Mouse (Mus musculus): ENCODE measurements around the gene Wnt3a. TPM values are rescaled to one million over a fixed set of nuclear protein-coding genes. Genes with fewer than 3 reads are reported as not detected.

Wnt3a gene
- total RNA-seq (2021), result not detected
- long read RNA-seq, experiment 1, partial matches to known transcripts, result 1 of 1 reads
- long read RNA-seq, experiment 1, other reads (novel, unspliced or antisense), result 0 of 1 reads
- long read RNA-seq, experiment 2, result 0 reads

DNA sequence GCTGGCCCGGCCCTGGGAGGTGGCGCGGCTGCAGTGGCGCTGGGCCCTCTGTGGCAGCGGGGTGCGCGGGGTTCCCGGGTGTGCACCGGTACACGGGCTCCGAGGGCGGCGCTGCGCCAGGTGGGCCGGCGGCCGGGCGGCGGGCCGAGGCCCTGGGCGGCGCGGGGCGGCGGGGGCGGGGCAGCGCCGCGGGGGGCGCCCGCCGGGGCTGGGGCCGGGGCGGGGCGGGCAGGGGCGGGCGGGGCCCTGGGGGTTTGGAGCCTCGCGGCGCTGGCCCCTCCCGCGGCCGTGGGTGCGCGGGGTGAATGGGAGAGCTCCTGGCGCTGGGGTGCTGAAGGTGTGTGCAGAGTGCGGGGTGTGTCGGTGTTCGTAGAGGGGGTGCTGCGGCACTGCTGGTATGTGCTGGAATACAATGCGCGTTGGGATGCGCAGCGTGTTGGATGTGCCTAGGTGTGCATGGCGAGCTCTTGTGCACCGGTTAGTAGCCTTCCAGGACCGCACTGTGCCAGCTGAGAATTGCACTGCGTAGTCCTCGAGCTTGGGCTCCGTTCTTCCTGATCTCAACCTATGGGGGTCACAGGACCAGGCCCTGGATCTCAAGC lies at the start of gene Wnt3a:
TSS of gene Wnt3a (minus strand) at position 51 of the 602 bp plus-strand sequence.
- intact Hi-C loops (cut with DNase I), result loop anchor here (10.0 kb wide), 2 partner anchors 196 to 326 kb away; no protein-coding TSS in a partner anchor

GRCm38 (mm10) chr11:59338736-59339120 lies 48.2 kb upstream of the Wnt3a start:
- intact Hi-C loops (cut with DNase I), result no loop called here
- peak; percentile 76 to 90 for DNase-seq (ENCODE audit: low spot score in 2 of 2)

More for the DNA sequence above, at the start of gene Wnt3a:
- no peak for DNase-seq (ENCODE audit: low spot score in 2 of 2)

DNA sequence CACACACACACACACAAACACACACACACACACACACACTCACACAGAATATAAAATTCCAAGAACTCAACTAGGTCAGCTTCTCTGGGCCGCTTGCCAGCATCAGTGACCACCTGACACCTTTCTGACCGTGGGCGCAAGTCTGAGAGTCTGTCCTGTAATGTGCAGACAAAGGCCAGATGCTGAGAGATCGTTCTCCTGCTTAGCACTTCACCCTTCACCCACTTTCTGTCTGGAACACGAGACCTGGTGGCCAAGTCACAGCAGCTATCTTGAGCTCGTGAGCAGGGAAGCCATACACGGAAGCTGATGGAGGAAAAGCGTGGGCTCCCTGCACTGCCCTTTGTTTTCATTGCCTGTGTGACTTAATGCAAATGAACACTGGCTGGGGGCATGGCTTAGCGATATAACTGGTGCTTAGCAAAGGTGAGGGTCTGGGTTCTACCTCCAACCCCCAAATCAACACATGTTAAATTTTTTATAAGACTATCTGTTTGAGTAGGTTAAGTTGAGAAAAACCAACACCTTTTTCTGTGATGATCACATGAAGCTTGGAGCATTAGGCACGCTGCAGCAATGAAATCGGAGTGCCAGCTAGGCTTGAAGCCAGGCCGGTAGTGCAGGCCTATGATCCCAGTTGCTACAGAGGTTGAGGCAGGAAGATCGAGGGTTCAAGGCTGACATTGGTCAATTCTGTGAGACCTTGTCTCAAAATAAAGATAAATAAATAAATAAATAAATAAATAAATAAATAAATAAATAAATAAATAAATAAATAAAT lies 47.6 kb upstream of the Wnt3a start:
- intact Hi-C loops (cut with DNase I), result no loop called here
- DNase-seq (ENCODE audit: low spot score in 2 of 2), result peak in 1 of 2 experiments; percentile 60

GRCm38 (mm10) chr11:59336381-59336780 lies 45.8 kb upstream of the Wnt3a start:
- DNase-seq (ENCODE audit: low spot score in 2 of 2), result no peak
- intact Hi-C loops (cut with DNase I), result no loop called here

- intact Hi-C loops (cut with DNase I), result no loop called here
- no peak for DNase-seq (ENCODE audit: low spot score in 2 of 2)
These were observed 45.4 kb upstream of the Wnt3a start for GRCm38 (mm10) chr11:59335942-59336341.

DNA sequence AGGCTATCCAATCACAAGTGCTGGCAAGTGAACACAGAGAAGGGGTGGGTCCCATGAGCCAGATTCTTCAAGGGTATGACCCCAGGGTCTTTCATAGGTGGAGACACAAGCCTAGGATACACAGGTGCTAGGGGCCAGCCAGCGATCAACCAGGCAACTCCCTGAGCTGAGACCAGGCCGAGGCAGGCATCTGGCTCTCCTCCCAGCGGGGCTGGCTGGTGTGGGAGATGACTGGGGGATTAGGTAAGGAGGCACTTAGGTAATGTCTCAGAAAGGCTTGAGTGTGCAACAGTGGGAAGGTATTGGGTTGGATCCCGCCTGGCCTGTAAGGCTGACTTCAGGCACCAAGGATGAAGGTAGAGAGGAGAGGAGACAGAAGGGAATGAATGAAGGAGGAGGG lies 44.6 kb upstream of the Wnt3a start:
- intact Hi-C loops (cut with DNase I), result no loop called here
- DNase-seq (ENCODE audit: low spot score in 2 of 2), result no peak

GRCm38 (mm10) chr11:59332938-59333337 lies 42.4 kb upstream of the Wnt3a start:
- DNase-seq (ENCODE audit: low spot score in 2 of 2), result no peak
- intact Hi-C loops (cut with DNase I), result no loop called here

DNA sequence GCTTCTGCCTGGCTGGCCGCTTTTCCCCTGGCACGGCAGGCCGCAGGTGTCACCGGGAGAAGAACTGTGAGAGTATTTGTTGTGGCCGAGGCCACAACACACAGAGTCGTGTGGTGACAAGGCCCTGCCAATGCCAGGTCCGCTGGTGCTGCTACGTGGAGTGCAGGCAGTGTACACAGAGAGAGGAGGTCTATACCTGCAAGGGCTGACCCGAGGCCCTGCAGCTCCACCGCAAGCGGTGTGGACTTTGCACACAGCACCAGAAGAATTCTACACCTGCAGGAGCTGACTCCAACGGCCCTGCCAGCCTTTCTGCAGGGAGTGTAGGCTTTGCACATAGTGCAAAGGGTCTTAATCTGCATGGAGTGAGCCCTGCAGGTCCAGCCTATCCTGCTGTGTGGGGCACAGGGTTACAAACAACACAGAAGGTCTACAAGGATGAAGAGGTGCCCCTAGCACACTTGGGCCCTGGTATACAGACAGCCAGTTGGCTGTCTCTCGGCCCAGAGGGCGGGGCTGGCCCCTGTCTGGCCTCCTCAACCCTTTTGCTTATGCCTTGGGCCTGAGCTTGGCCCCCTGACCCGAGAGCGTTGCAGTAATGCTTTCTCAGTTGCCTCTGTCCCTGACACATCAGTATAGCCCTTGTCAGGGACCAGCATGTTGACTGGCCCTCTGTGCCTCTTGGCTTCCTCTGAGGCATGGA lies 40.8 kb upstream of the Wnt3a start:
- intact Hi-C loops (cut with DNase I), result no loop called here
- DNase-seq (ENCODE audit: low spot score in 2 of 2), result no peak

GRCm38 (mm10) chr11:59330560-59330959 lies 40.0 kb upstream of the Wnt3a start:
- peak in 1 of 2 experiments; percentile 69 for DNase-seq (ENCODE audit: low spot score in 2 of 2)
- intact Hi-C loops (cut with DNase I), result no loop called here

GRCm38 (mm10) chr11:59329616-59330015 lies 39.1 kb upstream of the Wnt3a start:
- intact Hi-C loops (cut with DNase I), result no loop called here
- no peak for DNase-seq (ENCODE audit: low spot score in 2 of 2)

DNA sequence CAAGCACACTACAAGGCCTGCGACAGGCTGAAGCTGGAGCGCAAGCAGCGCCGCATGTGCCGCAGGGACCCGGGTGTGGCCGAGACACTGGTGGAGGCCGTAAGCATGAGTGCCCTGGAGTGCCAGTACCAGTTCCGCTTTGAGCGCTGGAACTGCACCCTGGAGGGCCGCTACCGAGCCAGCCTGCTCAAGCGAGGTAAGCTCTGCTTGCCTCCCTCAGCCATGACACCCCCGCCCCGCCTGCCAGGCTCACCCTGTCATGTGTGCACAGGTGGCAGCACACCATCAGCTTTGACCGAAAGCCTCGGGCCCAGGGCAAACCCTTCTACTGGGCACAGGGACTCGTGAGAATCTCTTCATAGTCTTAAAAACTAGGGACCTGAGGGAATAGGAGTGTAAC lies 37.1 kb upstream of the Wnt3a start:
- intact Hi-C loops (cut with DNase I), result no loop called here

GRCm38 (mm10) chr11:59324777-59325176 lies 34.2 kb upstream of the Wnt3a start:
- intact Hi-C loops (cut with DNase I), result no loop called here
- DNase-seq (ENCODE audit: low spot score in 2 of 2), result no peak

More for the DNA sequence above, 37.1 kb upstream of the Wnt3a start:
- no peak for DNase-seq (ENCODE audit: low spot score in 2 of 2)

DNA sequence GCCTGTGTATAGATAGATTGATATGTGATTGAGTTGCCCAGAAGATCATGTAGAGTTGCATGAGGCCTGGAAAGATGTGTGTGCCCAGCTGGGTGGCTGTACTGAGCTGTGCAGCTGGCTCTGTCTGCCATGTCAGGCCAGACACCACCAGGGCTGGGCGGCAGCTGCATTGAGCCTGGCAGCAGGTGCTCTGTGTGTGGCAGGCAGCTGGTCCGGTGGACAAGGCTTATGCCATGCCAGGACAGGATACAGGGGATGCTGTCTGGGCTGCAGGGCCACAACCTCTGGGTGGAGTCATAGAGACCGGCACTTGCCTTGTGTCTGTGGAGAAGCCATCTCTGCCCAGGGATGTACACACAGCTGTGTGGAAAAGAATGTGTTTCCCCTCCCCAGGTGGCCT lies 32.4 kb upstream of the Wnt3a start:
- intact Hi-C loops (cut with DNase I), result no loop called here
- no peak for DNase-seq (ENCODE audit: low spot score in 2 of 2)

- DNase-seq (ENCODE audit: low spot score in 2 of 2), result no peak
- intact Hi-C loops (cut with DNase I), result no loop called here
These were observed 26.0 kb upstream of the Wnt3a start for GRCm38 (mm10) chr11:59316517-59316916.

- intact Hi-C loops (cut with DNase I), result no loop called here
- DNase-seq (ENCODE audit: low spot score in 2 of 2), result no peak
These were observed 23.4 kb upstream of the Wnt3a start for GRCm38 (mm10) chr11:59313944-59314343.

DNA sequence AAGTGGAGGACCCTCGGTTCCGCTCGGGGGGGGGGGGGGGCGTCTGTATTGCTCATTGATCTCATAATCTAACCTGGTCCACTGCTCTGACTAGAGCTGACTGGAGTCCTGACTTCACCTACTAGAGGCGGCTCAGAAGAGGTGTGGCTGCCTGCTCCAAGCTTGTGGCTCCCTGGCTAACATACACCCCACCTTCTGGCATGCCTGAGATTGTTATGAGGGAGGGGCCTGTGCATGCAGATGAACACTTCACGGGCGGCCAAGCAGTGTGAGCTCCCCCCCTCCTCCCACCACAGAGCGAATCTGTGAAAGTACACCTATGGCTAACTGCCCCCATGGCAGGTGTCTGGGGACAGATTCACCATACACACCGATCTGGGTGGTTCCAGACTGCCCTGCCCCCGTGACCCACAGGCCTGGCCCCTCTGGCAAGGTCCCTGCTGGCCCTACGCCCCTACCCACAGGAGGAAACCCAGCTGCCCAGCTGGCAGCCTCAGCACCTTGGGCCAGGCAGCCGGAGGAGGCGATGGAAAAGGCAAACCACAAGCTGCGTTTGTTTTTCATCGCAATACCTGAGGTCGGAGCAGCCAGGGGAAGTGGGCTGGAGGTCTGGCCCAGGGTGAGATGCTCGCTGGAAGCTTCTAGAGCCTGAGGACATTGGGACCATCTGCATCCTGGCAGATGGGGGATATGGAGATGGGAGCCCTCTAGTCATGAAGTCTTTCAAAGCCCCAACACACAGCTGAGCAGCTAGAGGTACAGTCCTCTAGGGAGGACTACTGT lies 22.7 kb upstream of the Wnt3a start:
- intact Hi-C loops (cut with DNase I), result no loop called here
- no peak for DNase-seq (ENCODE audit: low spot score in 2 of 2)

DNA sequence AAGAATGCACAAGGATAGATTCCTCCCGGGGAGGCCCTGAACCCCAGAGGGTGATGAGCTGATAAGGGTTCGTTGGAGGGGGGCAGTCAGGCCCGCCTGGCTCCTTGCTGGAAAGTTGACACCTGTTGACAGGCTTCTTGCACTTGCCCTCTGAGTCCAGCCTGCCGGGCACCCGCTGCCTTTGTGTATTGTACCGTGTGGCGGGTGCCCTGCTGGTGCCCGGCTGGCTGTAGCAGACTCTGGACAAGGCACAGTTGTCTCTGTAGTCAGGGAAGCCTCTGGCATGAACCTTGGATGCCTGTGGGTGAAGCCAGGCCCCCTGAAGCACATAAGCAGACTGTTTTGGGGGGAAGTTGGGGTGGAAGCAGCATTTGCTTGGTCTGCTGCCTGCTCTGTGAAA lies 21.9 kb upstream of the Wnt3a start:
- DNase-seq (ENCODE audit: low spot score in 2 of 2), result no peak
- intact Hi-C loops (cut with DNase I), result no loop called here

- intact Hi-C loops (cut with DNase I), result no loop called here
- no peak for DNase-seq (ENCODE audit: low spot score in 2 of 2)
These were observed 21.5 kb upstream of the Wnt3a start for GRCm38 (mm10) chr11:59312060-59312459.

GRCm38 (mm10) chr11:59309976-59310375 lies 19.4 kb upstream of the Wnt3a start:
- DNase-seq (ENCODE audit: low spot score in 2 of 2), result no peak
- intact Hi-C loops (cut with DNase I), result loop anchor here (5.0 kb wide), 1 partner anchor 32 kb away; no protein-coding TSS in a partner anchor
